Mouse (Mus musculus) cerebellum, postnatal 10 days (tissue): ENCODE measurements around the gene Bag2.
"Not testable (repeated sequence)": the region's sequence is repeated elsewhere in the genome, so short reads cannot be mapped to it uniquely, and the experiment has no call there.

Source experiments
- DNase-seq, 2 experiments: peaks; one replicate each; pipeline ENCODE4 v3.0.0; 2021; ENCODE audit warnings: mixed read lengths in 2 of 2

Gene Bag2

DNA sequence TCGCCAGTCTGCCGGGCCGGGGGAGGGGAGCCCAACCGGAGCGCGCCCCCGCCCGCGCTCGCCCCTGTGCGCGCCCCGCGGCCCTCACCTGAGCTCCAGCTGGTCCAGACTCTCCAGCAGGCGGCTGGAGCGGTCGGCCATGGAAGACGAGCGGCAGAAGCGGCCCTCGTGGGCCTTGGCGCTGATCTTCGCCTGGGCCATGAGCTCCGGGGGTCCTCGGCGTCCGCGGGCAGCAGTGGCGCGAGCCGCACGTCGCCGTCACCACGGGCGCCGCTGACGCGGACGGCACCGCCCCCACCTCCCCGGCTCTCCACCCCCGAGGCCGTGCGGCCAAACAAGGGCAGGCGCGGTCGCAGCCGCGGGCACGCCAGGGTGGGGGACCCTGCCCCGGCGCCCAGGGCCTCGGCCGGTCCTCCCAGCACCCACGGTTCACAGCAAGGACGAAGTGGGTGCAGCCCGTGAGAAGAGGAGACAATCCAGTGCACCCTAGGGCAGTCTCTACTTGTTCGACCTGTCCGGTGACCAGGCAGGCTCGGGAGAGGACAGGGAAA is at the start of gene Bag2:
TSS of gene Bag2 (minus strand) at position 305 of the 551 bp plus-strand sequence.
- DNase-seq: peak; percentile 73 to 78

DNA sequence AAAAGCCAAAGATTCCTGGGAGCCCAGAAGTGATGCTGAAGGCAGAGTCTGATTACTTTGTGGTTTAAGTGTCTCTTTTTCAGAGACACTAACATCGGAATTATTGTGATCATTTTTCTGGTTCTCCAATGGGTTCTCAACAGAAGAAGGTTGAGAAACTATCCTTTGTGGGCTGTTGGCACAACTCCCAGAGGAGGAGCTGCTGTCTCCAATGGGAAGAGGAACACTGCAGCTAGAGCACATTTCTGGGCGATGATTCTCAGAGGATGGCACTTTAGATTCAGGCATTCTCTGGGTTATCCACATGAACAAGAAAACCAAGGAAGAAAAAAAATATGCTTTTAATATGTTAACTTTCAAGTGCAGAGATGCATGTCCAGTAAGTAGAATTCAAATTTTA is 45.7 kb upstream of the Bag2 start:
- peak in 1 of 2 experiments; percentile 21 for DNase-seq

DNA sequence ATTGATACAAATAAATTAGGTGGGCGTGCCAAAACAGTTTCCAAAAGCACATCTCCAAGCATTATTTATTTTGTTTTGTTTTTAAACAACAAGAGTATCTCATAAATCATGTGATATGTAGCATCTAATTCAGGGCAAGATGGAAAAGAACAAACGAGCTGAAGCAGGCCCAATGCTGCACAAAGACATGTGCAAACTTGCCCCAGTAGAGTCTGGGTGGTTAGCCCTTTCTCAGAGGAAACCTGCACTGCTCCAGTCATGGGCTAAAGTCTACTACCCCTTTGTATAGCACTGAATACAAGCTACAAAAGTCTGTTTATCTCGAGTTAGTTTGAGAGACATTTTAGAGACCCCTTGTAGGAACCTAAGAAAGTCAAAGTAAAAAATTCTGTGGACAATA is 42.0 kb upstream of the Bag2 start:
- DNase-seq: no peak

DNA sequence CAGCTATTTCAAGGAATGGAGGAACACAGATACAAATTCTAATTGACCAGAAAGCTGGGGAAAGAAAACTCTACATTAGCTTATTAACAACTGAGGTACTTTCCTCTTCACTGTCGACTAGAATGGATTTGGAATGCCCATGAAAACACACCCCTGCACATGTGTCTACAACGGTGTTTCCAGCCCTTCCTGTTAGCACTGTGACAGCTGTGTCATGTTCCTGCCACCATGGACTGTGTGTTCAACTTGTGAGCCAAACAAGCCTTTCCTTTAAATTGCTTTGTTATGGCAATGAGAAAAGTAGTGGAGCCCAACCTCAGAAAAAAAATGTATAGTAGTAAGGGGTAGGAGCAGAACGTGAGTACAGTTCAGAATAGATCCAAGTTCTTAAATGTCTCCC is 30.9 kb upstream of the Bag2 start:
- DNase-seq: no peak

DNA sequence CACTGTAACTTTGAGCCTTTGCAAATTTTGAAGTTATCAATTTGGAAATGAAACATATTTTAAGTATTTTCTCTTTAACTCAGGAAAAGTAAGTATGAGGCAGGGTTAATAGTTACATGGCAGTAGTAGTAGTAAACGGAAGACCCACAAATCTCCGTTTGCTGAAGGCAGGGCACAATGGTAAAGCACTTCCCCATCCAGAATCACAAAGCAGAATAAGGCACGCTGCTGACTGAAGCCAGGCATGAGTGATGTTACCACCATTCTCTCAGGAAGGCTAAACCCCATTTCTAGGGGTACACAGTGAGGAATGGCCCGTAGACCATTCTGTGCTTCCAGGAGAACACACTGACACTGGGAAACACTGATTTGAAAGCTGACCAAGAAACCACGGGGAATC is 30.5 kb upstream of the Bag2 start:
- no peak for DNase-seq

DNA sequence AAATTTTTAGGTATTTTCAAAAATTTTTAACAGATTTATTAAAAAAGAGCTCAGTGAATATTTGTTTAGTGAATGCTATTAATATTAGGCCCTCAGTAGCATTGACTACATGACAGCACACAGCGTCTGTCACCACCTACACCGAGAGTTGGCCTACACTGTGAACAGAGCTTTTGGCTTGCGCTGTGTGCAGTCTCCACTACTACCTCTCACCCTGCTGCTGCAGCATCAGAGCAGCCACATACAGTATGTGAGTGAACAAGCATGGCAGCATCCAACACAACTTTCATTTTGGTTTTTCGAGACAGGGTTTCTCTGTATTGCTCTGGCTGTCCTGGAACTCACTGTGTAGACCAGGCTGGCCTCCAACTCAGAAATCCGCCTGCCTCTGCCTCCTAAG is 27.0 kb upstream of the Bag2 start:
- no peak for DNase-seq

DNA sequence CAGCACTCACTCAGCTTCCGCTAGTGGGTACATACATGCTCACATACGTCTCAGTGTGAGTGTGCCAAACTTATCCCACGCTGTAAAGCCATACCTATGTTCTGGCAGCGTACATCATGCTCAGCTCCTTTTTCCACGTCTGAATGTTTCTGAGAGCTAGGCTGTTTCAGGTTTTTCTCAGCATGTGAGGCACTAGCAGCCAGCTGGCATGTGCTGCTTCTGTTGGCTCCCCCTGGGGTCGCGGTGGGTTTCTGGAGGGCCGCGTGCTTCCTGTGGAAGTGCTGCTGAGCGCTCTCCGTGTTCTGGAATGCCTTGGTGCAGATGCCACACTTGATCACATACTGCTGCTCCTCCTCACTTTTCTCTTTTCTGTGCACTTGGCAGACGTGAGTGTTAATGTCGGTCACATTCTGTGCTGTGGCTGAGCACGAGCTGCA is 18.6 kb upstream of the Bag2 start:
- peak; percentile 74 to 86 for DNase-seq

DNA sequence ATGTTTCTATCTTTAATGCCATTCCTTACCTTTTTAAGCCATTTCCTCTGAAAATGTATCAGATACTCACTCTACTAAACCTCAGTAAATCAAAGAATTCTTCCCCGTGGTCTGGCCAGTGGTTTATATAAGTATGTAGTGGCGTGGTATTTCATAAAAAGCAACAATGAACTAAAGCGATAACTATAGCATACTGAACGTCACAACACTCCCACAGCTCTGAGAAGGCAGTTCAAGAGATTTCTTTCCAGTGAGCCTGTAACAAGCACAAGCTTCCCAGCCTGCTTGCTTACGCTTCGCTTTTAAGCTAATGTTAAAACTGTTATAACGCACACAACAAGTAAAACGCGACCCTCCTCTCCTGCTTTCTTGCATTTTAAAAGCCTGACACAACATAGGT is 14.5 kb upstream of the Bag2 start:
- DNase-seq: no peak

DNA sequence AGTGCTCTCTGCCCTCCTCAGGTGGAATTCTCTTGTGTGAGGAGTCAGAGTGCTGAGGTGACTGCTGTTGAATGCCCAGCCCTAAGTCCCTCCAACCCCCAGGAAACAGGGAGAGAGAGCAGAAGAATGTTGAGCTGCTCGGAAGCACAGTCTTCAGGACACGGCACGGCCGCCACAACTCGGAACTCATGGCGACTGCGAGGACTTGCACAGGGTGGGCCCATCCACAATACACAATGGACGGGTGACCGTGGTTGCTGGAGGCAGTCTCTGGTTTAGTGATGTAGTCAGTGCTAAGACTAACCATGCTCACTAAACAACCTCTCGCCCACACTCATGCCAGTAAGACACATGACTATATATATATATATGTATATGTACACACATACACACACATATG is 14.0 kb upstream of the Bag2 start:
- no peak for DNase-seq

DNA sequence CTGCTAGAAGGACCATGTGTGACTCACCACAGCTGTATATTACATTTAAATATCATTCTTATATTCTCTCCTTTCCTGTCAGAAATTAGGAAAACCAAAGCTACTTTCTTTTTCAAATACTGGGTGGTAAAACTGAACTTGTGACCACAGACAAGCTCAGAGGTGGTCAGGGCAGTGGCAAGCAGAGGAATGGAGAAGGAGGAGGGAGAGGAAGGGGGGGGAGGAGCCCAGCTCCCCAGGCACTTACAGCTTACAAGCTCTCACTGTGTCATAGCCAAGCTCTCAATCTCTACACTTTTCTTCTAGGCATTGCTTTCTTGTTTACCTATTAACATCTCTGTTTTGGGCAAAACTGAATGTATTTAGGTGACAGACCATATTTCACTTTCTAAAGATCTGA is 11.2 kb upstream of the Bag2 start:
- no peak for DNase-seq

DNA sequence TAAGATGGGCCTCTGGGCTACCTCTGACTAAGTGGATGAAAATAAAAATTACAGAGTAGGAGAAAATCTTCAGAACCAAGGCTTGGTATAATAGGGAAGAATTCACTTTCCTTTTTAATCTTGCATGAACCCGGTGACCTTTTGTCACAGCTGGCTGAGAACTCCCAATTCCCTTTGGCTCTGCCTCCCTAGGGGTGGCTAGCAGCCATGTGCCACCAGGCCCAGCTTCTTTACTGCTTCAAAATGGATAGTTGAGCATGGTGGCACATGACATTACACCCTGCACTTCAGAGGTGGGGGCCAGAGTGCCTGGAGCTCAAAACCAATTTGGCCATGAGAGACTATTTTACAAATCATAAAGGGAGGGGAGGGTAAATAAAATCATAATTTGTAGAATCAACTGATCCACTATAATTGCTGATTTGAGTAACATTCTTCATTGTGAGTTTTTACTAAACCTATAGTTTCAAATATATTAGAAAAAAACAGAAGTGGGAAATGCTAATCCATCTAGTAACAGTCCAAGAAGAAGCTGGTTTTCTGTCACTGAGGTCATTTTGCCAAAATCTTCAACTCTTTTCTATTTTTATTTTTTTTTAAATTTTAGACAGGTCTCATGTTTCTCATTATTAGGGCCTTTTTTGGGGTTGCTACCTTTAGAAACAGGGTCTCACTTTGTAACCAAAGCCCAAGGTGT is 10.6 kb upstream of the Bag2 start:
- no peak for DNase-seq

DNA sequence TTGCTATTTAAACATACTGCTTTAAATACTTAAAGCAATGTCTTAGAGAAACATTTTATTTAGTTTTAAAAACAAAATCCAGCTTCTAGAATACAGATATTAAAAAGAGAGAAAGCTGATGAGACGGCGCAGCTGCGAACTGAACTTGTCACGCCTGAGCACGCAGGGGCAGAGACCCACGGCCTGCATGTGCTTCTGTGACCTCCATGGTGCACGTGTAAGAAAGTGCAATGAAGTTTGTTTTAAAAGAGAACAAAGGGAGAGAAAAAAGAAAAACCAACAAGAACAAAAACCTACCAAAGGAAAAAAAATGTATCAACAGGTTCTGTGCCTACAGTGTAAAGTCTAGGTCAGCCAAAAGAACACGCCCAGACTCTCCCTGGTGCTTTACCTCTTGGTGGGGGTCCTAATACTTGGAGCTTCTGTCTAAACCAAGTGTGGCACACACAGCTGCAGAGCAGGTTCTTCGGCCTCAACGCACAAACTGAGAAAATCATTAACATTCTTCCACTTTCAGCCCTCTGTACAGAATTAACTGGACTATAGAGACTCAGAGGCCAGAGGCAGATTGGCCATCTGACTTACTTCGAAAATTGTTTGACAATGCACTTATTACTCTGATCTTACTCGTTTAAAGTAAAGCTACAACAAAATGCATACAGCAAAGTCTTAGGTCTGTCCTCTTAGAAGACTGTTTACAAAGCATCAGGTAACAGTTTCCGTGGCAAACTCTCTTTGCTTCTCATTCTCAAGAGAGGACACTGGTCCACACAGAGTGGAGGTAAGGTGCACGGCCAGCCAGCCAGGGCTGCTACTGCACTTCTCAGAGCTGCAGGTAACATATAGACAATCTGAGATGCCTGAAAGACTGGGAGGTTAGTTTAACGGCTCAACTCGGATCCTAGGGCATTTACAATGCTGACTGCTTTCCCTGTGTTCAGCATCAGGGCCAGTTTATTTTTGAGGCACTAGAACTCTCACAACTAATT is 9.2 kb upstream of the Bag2 start:
- DNase-seq: no peak

DNA sequence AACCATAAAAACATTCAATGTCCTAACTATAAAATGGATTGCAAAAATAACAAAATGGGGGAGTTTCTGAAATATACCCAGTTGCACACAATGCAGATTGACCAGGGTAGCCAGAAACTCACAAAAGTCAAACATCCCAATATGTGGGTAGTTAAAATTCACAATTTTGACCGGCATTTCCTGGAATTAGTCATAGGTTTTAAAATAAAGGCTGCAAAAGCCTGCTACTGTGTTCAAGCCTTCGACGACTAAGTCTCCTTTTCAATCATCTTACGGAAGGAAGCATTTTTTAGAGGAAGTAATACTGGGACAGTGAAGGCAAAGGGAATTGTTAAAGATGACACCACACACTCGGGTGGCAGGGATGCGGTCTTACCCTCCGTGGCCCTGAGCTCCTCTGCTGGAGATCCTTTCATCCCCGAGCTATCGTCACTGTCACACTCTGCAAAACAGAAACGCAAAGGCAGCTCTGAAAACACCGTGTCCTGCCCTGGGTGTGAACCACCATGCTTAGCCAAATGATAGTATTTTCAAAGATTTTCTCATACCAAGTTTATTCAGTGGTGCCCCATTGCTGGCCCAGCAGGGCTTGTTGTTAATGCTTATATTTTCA is 8.0 kb upstream of the Bag2 start:
- DNase-seq: no peak

DNA sequence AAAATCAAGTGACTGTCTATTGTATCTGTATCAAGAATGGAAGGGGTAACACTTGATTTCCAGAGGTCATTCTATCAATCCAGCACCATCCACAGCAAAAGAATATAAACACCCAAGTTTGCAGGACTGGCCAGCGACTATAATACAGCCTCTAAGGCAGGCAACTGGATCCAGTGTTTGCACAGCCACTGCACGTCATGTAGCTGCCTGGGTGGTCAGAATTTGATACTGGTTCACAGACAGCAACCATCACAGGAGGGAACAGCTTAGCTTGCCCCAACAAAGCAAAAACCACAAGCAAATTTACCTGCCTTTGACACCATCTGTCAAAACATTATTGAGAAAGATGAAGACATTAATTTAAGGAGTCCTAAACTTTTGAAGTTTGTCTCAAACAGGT is 6.2 kb upstream of the Bag2 start:
- no peak for DNase-seq

DNA sequence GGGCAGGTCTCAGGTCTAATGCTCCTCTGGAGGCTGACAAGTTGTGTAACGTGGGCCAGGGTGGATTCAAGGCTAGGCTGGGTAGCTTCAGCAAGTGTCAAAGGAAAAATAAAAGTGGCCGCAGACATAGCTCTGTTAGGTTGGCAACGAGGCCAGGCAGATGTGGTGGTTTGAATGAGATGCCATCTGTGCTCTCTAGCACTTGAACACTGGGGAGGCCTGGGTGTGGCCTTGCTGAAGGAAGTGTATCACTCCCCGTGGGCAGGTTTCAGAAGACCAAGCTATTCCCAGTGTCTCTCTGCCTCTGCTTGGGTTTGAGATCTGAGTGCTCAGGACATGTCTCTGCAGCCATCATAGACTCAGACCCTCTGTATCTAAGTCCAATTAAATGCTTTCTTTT is 893 bp upstream of the Bag2 start:
- no peak for DNase-seq

DNA sequence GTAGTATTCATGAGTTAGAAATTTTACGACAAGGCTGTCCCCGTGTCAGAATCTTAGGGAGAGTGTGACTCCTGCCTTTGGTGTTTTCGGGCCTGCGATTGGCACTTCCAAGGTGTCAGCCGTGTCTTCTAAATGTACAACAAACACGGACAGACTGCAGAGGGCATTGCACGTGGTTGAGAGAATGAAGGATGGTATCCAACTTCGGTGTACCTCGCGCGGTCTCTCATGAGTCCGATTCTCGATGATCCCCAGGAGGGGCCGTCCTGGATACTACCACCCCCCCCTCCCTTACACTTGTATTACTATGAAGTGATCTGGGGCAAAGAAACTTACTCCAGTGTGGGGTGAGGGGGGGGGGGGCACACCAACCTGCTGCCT is 572 bp downstream of the Bag2 start:
- peak; percentile 34 to 42 for DNase-seq

DNA sequence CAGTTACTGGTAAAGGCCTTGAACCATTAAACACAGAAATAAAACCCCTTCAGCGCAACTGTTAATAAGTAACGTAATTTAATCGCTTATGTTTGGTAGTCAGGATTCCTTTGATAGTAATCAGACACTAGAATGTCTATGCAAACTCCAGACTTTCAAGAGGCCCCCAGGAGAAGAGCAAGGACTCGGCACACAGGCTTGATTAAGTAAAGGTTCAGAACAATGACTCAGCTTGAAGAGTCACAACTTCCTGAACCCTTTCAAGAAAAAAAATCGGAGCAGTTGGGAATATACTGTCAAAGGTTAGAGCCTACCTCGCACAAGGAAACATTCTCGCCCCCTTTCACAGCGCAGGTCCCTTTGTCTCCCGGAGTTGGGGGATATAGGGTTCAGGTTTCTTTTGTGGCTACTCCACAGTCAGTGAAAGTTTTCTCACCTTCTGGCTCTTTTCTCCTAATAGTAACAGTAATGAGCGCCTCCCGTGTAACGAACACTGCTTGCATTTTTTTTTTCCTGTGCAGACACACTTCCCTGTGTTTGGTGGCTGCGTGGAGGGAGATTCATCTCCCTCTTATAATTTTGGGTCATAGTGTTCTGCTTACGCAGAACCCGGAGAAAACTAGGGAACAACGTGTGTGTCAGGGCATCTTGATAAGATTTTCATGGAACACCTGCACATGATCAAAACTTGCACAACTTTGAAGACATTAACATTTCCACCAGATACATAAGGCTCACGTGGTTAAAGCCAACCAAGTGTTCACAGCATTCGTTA is 1.1 kb downstream of the Bag2 start:
- no peak for DNase-seq

DNA sequence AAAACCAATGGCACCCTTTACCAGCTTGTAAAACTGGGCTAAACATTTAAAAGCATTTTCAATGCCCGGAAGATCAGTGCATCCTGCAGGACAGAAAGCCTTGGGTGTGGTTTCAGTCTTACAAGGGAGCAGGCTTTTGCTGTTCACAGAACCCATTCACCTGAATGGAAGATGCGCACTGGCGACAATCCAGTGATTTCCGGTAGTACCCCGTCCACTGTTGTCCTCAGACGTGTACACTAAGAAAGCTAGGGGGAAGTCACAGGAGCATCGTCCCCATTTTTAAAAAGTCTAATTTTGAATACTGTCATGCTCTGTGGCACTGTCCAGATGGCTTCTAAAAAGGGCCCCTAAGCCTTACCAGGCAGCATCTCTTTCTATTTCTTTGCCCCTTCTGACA is 1.8 kb downstream of the Bag2 start:
- no peak for DNase-seq

DNA sequence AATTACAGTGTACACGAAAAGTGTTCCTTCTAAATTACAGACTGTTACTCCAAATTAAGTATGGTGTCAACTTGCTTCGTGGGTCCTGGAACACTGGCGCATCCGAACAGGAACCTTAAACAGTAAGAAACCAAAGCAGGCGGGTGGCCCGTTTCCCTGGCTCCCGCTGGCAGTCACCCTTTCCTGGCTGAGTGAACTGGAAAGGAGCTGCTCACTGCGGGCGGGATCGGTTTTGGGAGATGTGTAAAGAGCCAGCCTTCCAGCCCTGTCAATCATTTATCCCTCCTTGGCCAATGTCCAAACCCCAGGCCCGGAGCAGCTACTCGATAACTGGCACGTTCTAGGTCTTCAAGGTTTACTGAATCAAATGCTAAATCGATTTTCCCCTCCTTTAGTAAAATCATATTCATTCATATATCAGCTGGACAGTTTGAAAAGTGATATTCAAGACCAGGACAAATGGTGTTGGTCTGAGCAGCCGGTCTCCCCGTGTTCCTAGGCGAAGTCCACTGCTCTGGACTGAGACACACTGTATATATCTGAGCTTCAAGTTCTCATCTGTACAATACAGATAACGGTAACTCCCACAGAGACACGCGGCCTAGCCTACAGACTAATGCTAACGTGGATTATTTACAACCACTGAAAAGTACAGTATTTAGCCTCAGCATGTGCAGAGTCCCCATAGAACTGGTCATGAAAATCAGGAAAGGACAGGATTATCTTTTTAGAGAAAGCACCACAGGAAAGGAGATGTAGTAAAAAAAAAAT is 2.4 kb downstream of the Bag2 start:
- DNase-seq: peak; percentile 55 to 62

DNA sequence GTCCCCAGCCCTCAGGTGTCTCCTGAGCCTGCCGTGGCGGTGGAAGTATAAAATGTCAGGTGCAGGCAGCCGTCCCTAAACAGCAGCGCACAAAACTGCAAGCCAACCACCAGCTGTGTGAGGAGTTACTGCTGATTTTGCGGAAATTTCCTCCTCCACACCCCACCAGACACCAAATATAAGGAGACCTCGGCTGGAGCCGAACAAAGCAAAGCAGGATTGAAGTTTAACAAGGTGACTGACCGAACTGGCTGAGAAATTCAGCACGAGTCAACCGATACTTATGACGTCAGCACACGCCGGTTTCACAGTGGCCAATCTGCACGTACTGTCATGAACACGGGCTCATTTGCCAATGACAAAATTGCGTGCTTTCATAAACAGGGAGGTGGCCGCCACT is 3.5 kb downstream of the Bag2 start:
- DNase-seq: no peak

DNA sequence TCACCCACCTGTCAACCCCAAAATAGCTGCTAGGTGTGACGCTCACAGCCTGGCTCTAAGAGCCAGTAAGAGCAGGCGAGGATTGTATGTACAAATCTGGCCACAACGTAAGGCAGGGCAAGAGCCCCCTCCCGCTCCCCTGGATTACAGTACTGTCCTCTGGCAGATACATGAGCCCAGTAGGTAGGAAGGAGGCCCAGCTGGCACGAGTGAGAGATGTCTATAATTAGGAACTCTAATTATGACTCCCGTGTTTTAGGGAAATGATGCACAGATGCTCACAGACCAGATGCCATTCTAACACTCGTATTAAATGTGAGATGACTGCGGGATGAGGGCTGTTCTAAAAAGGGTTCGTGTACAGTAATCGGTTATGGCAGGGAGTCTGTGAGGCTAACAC is 6.3 kb downstream of the Bag2 start:
- peak; percentile 81 to 85 for DNase-seq

DNA sequence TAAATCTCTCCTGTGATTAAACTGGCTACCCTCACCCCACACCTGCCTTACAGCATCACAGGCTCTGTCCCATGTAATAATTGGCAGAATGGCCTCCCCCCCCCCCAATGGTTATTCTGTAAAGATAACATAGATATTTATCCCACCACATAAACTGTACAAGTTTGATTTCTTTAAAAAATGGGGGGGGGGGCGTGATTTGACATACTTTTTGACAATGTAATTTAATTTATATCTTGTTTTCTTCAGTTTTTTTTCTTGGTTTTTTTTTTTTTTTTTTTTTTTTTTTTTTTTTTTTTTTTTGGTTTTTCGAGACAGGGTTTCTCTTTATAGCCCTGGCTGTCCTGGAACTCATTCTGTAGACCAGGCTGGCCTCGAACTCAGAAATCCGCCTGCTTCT is 7.9 kb downstream of the Bag2 start:
- not testable (repeated sequence) for DNase-seq
